8 mouse cellular contexts compared by ENCODE assay signal in the genomic region with DNA sequence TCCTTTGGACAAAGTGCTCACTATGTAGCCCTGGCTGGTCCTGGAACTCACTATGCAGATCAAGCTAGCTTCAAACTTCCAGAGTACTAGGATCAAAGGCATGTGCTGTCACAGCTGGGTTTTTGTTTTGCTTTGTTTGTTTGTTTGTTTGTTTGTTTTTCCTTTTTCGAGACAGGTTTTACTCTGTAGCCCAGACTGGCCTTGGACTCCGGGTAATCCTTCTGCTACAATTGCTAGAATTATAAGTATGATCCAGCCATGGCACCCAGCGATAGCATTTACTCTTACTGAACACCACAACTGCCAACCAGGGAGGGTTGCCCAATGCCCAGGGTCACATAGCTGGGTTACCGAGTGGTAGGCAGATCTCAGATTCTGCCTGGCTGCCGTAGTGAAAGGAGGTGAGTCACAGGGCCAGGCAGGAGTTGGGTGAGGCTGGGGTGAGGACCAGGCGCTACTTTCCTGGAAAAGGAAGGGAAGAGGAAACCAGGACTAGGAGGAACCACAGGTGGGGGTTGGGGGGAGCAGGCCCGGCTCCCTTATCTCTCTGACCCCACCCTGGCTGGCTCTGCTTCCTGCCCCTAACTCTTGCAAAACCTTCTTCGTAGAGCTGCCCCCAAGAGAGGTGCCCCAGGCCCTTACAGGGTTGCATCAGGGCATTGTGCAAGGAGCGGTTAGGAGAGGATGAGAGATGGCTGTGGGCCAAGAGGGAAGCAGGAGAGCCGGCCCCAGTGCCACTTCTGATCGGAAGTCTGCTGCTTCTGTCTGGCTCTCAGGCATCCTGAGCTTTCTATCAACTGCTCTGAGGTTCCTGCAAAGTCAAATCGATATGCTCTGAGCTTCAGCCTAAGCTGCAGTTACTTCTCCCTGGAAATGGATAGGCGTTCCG. TPM values are rescaled to one million over a fixed set of nuclear protein-coding genes. Genes with fewer than 3 reads are reported as not detected.
DNase-seq lines count a peak whose midpoint lies in the region; ATAC-seq and TF ChIP-seq lines count a peak whose summit lies in the region.

No protein-coding gene starts in this region.

- ATAC-seq in heart, embryonic 13.5 days (ENCODE audit: extremely low read depth, insufficient number of reproducible peaks, low FRiP score, low TSS enrichment), result 0 out of 2 replicates have a peak, but pooled peaks have one; percentile 5
- ATAC-seq in kidney, embryonic 16.5 days (ENCODE audit: low FRiP score, low TSS enrichment), result no peak
- peak; percentile 8; the same call in 1 of the 2 replicates for ATAC-seq in stomach, embryonic 14.5 days (ENCODE audit: insufficient number of reproducible peaks, insufficient read depth, low FRiP score, low read depth)

- H3K27me3 ChIP-seq in spleen, adult 2 months (ENCODE audit: control insufficient read depth, insufficient read depth, low read length), result peaks cover 7% of the 10 kb centered on the region
- H3K27me3 ChIP-seq in heart, embryonic 13.5 days (replicated peaks), result no peaks in the 10 kb centered on the region
- H3K27me3 ChIP-seq in kidney, embryonic 16.5 days (ENCODE audit: insufficient read depth, low read length), result no peaks in the 10 kb centered on the region
- H3K27me3 ChIP-seq in stomach, embryonic 14.5 days (ENCODE audit: control insufficient read depth, insufficient read depth, low read length), result no peaks in the 10 kb centered on the region

- H3K4me1 ChIP-seq in spleen, adult 2 months (ENCODE audit: control insufficient read depth, insufficient read depth, insufficient read length), result peaks cover 12% of the 10 kb centered on the region
- H3K4me1 ChIP-seq in brown adipose tissue, adult 24 weeks (ENCODE audit: control insufficient read depth, insufficient read depth, insufficient read length, low read length), result peaks cover 12% of the 10 kb centered on the region
- peaks cover 61% of the 10 kb centered on the region for H3K4me1 ChIP-seq in heart, embryonic 13.5 days
- peaks cover 46% of the 10 kb centered on the region for H3K4me1 ChIP-seq in kidney, embryonic 16.5 days (ENCODE audit: insufficient read depth, low read length)
- peaks cover 34% of the 10 kb centered on the region for H3K4me1 ChIP-seq in stomach, embryonic 14.5 days (ENCODE audit: control insufficient read depth, insufficient read depth, low read length)

- no peak for TF ChIP-seq CTCF in spleen, adult 2 months (IDR thresholded peaks at IDR 0.05; ENCODE audit: extremely low read depth, insufficient read depth, insufficient read length, insufficient replicate concordance)

- no peaks in the 10 kb centered on the region for H3K9me3 ChIP-seq in heart, embryonic 13.5 days
- H3K9me3 ChIP-seq in kidney, embryonic 16.5 days (ENCODE audit: low read length), result no peaks in the 10 kb centered on the region
- no peaks in the 10 kb centered on the region for H3K9me3 ChIP-seq in stomach, embryonic 14.5 days (ENCODE audit: control insufficient read depth, low read depth, low read length)

- peak overlapping the region; percentile 69 for H3K9ac ChIP-seq in heart, embryonic 13.5 days
- H3K9ac ChIP-seq in kidney, embryonic 16.5 days (replicated peaks; ENCODE audit: low read length), result peak overlapping the region; percentile 41
- no peak overlapping the region for H3K9ac ChIP-seq in stomach, embryonic 14.5 days (replicated peaks; ENCODE audit: low read depth, low read length)

- H3K36me3 ChIP-seq in spleen, adult 2 months (ENCODE audit: control insufficient read depth, insufficient read depth, low read length), result no peaks in the 10 kb centered on the region
- no peaks in the 10 kb centered on the region for H3K36me3 ChIP-seq in heart, embryonic 13.5 days
- H3K36me3 ChIP-seq in kidney, embryonic 16.5 days (ENCODE audit: insufficient read depth, low read length), result no peaks in the 10 kb centered on the region
- H3K36me3 ChIP-seq in stomach, embryonic 14.5 days (ENCODE audit: control insufficient read depth, insufficient read depth, low read length), result no peaks in the 10 kb centered on the region

- no peak for TF ChIP-seq POLR2A in spleen, adult 2 months (IDR thresholded peaks at IDR 0.05; ENCODE audit: low read depth, low read length)

- no peak overlapping the region for H3K4me3 ChIP-seq in spleen, adult 2 months (ENCODE audit: extremely low read depth, insufficient read depth, insufficient read length)
- H3K4me3 ChIP-seq in brown adipose tissue, adult 24 weeks (ENCODE audit: insufficient read depth, low read depth, low read length), result peak overlapping the region; percentile 38
- H3K4me3 ChIP-seq in heart, embryonic 13.5 days, result peak overlapping the region; percentile 8; the same call in 1 of the 2 replicates
- H3K4me3 ChIP-seq in kidney, embryonic 16.5 days (ENCODE audit: low read length), result no peak overlapping the region
- H3K4me3 ChIP-seq in stomach, embryonic 14.5 days (ENCODE audit: low read depth, low read length), result no peak overlapping the region

- WGBS in spleen, adult 2 months, result 28% methylated on average over 14 of the region's 14 CpGs
- 24% methylated on average over 14 of the region's 14 CpGs for WGBS in heart, embryonic 13.5 days
- WGBS in kidney, embryonic 16.5 days, result 42% methylated on average over 14 of the region's 14 CpGs
- 22% methylated on average over 14 of the region's 14 CpGs for WGBS in stomach, embryonic 14.5 days

- H3K4me2 ChIP-seq in heart, embryonic 13.5 days, result peak overlapping the region; percentile 57
- peak overlapping the region; percentile 20 for H3K4me2 ChIP-seq in kidney, embryonic 16.5 days (replicated peaks; ENCODE audit: low read depth, low read length)
- peak overlapping the region; percentile 29 for H3K4me2 ChIP-seq in stomach, embryonic 14.5 days (replicated peaks; ENCODE audit: low read depth, low read length)

- peak in 1 of 2 experiments; percentile 10 for DNase-seq in spleen, adult 2 months (ENCODE audit: low read depth in 1 of 2, low spot score in 2 of 2)
- DNase-seq in spleen, adult 12 weeks (ENCODE audit: low spot score), result no peak
- DNase-seq in lung, postnatal 25 days (ENCODE audit: low spot score), result peak; percentile 92
- DNase-seq in frontal cortex, postnatal 36 days (ENCODE audit: low spot score in 2 of 2), result no peak

- H3K27ac ChIP-seq in spleen, adult 2 months (ENCODE audit: insufficient read depth, low read length), result peak overlapping the region; percentile 54
- peak overlapping the region; percentile 100 for H3K27ac ChIP-seq in brown adipose tissue, adult 24 weeks (replicated peaks; ENCODE audit: low read depth, low read length)
- H3K27ac ChIP-seq in heart, embryonic 13.5 days (replicated peaks), result peak overlapping the region; percentile 83
- peak overlapping the region; percentile 83 for H3K27ac ChIP-seq in kidney, embryonic 16.5 days (ENCODE audit: low read length)
- peak overlapping the region; percentile 71 for H3K27ac ChIP-seq in stomach, embryonic 14.5 days (ENCODE audit: low read length)

RNA-seq across cellular contexts. Expression of a gene that starts 5.3 kb away (rescaled TPM):
- 53.5 and 84.4 TPM in 2 replicates for polyA plus RNA-seq in spleen, adult 2 months (2012; rRNA removed)
- polyA plus RNA-seq in brown adipose tissue, adult 24 weeks (2012; ENCODE audit: insufficient read depth, insufficient read length, missing spikeins), result 48.0 and 59.8 TPM in 2 replicates
- 56.7 and 58.8 TPM in 2 replicates for polyA plus RNA-seq in heart, embryonic 13.5 days (2015; fragmentation: Nextera tagmentation; extraction: Ambion mirVana)
- polyA plus RNA-seq in kidney, embryonic 16.5 days (2015; fragmentation: Nextera tagmentation; extraction: Ambion mirVana), result 139 and 151 TPM in 2 replicates
- 147 and 150 TPM in 2 replicates for polyA plus RNA-seq in stomach, embryonic 14.5 days (2014; fragmentation: Nextera tagmentation; extraction: Ambion mirVana)

RNA-seq across cellular contexts. Expression of a gene that starts 12.6 kb away (rescaled TPM):
- 0.56 and 0.59 TPM in 2 replicates for polyA plus RNA-seq in spleen, adult 2 months (2012; rRNA removed)
- 6.3 and 8.7 TPM in 2 replicates for polyA plus RNA-seq in brown adipose tissue, adult 24 weeks (2012; ENCODE audit: insufficient read depth, insufficient read length, missing spikeins)
- 11.8 and 13.4 TPM in 2 replicates for polyA plus RNA-seq in heart, embryonic 13.5 days (2015; fragmentation: Nextera tagmentation; extraction: Ambion mirVana)
- polyA plus RNA-seq in kidney, embryonic 16.5 days (2015; fragmentation: Nextera tagmentation; extraction: Ambion mirVana), result 19.6 and 22.1 TPM in 2 replicates
- polyA plus RNA-seq in stomach, embryonic 14.5 days (2014; fragmentation: Nextera tagmentation; extraction: Ambion mirVana), result 18.4 and 21.7 TPM in 2 replicates

RNA-seq across cellular contexts. Expression of a gene that starts 54.6 kb away (rescaled TPM):
- 0.79 and 1.5 TPM in 2 replicates for polyA plus RNA-seq in spleen, adult 2 months (2012; rRNA removed)
- polyA plus RNA-seq in brown adipose tissue, adult 24 weeks (2012; ENCODE audit: insufficient read depth, insufficient read length, missing spikeins), result 42.0 and 42.5 TPM in 2 replicates
- polyA plus RNA-seq in heart, embryonic 13.5 days (2015; fragmentation: Nextera tagmentation; extraction: Ambion mirVana), result 23.0 and 25.3 TPM in 2 replicates
- polyA plus RNA-seq in kidney, embryonic 16.5 days (2015; fragmentation: Nextera tagmentation; extraction: Ambion mirVana), result 27.6 and 28.0 TPM in 2 replicates
- polyA plus RNA-seq in stomach, embryonic 14.5 days (2014; fragmentation: Nextera tagmentation; extraction: Ambion mirVana), result 26.5 and 30.1 TPM in 2 replicates

Comparison
In these comparisons a context has a peak if more than half of its experiments do, and no peak if none do; other contexts are left out.
1. H3K4me3 ChIP-seq: peak in brown adipose tissue, adult 24 weeks (single experiment) and heart, embryonic 13.5 days (single experiment); none in spleen, adult 2 months (single experiment), kidney, embryonic 16.5 days (single experiment) and stomach, embryonic 14.5 days (single experiment).
2. Peak in every context shown above with its lines, with median percentiles within 50 percentile points of each other: H3K27ac ChIP-seq and H3K4me2 ChIP-seq.